Mouse (Mus musculus) left cerebral cortex, postnatal 14 days (tissue): ENCODE measurements around the gene Timp2. TPM values are rescaled to one million over a fixed set of nuclear protein-coding genes. Genes with fewer than 3 reads are reported as not detected.

ENCODE experiments used
- DNase-seq, 2 experiments: peaks; one replicate each; pipeline ENCODE4 v3.0.0; 2021 to 2022; ENCODE audit warnings: low spot score in 2 of 2, mixed read lengths in 1 of 2
- intact Hi-C: fragments of 180-260 bp; cut with DNase I; formaldehyde crosslinking; loops from one replicate; pipeline ENCODE4 v1.15.1; 2025
- total RNA-seq, 2 experiments: library from RNA; stranded (reverse); gene quantifications; 2 replicates each; pipeline ENCODE4 v1.2.3; 2021

Timp2 gene
- total RNA-seq, 2 experiments from 2014 or later: 287 to 330 TPM

GRCm38 (mm10) chr11:118374506-118374905, 19.0 kb upstream of the Timp2 start:
- intact Hi-C loops: no loop called here
- no peak for DNase-seq

- intact Hi-C loops: no loop called here
- DNase-seq: no peak
These were observed 17.1 kb upstream of the Timp2 start for GRCm38 (mm10) chr11:118372641-118373040.

GRCm38 (mm10) chr11:118371876-118372275, 16.3 kb upstream of the Timp2 start:
- intact Hi-C loops: no loop called here
- DNase-seq: no peak

GRCm38 (mm10) chr11:118369657-118370056, 14.1 kb upstream of the Timp2 start:
- intact Hi-C loops: no loop called here
- no peak for DNase-seq

GRCm38 (mm10) chr11:118369251-118369650, 13.7 kb upstream of the Timp2 start:
- intact Hi-C loops: no loop called here
- DNase-seq: no peak

GRCm38 (mm10) chr11:118368330-118368729, 12.8 kb upstream of the Timp2 start:
- intact Hi-C loops: no loop called here
- peak in 1 of 2 experiments; percentile 62 for DNase-seq

- DNase-seq: no peak
- intact Hi-C loops: no loop called here
These were observed 11.0 kb upstream of the Timp2 start for GRCm38 (mm10) chr11:118366559-118366958.

GRCm38 (mm10) chr11:118366108-118366507, 10.6 kb upstream of the Timp2 start:
- no peak for DNase-seq
- intact Hi-C loops: no loop called here

GRCm38 (mm10) chr11:118365171-118365570, 9.6 kb upstream of the Timp2 start:
- intact Hi-C loops: no loop called here

GRCm38 (mm10) chr11:118364021-118364420, 8.5 kb upstream of the Timp2 start:
- DNase-seq: no peak
- intact Hi-C loops: no loop called here

More at GRCm38 (mm10) chr11:118365171-118365570, 9.6 kb upstream of the Timp2 start:
- DNase-seq: no peak

- intact Hi-C loops: no loop called here
These were observed 7.5 kb upstream of the Timp2 start for GRCm38 (mm10) chr11:118362971-118363518.

GRCm38 (mm10) chr11:118362501-118362900, 7.0 kb upstream of the Timp2 start:
- intact Hi-C loops: no loop called here
- DNase-seq: no peak

More at GRCm38 (mm10) chr11:118362971-118363518, 7.5 kb upstream of the Timp2 start:
- DNase-seq: no peak

- no peak for DNase-seq
- intact Hi-C loops: no loop called here
These were observed 5.4 kb upstream of the Timp2 start for GRCm38 (mm10) chr11:118360907-118361341.

- no peak for DNase-seq
- intact Hi-C loops: no loop called here
These were observed 5.0 kb upstream of the Timp2 start for GRCm38 (mm10) chr11:118360491-118360890.

GRCm38 (mm10) chr11:118355205-118355604, 335 bp downstream of the Timp2 start:
- peak; percentile 89 to 90 for DNase-seq
- intact Hi-C loops: loop anchor here (2.0 kb wide), 1 partner anchor 64 kb away; the partner anchor contains the start of gene Usp36

GRCm38 (mm10) chr11:118354636-118355191, 826 bp downstream of the Timp2 start:
- peak in 1 of 2 experiments; percentile 35 for DNase-seq
- intact Hi-C loops: loop anchor here (2.0 kb wide), 1 partner anchor 64 kb away; the partner anchor contains the start of gene Usp36

- intact Hi-C loops: no loop called here
- no peak for DNase-seq
These were observed 6.0 kb downstream of the Timp2 start for GRCm38 (mm10) chr11:118349494-118349893.

- intact Hi-C loops: no loop called here
- DNase-seq: peak in 1 of 2 experiments; percentile 38
These were observed 6.7 kb downstream of the Timp2 start for GRCm38 (mm10) chr11:118348877-118349276.

- intact Hi-C loops: no loop called here
- no peak for DNase-seq
These were observed 7.1 kb downstream of the Timp2 start for GRCm38 (mm10) chr11:118348419-118348818.

- no peak for DNase-seq
- intact Hi-C loops: no loop called here
These were observed 7.6 kb downstream of the Timp2 start for GRCm38 (mm10) chr11:118347911-118348310.

GRCm38 (mm10) chr11:118347391-118347790, 8.1 kb downstream of the Timp2 start:
- intact Hi-C loops: no loop called here
- no peak for DNase-seq
